Mouse (Mus musculus) thymus, postnatal 36 days (tissue): ENCODE data around the gene Cdc20.

Experiments used
- DNase-seq, 2 experiments: peaks; one replicate each; pipeline ENCODE4 v3.0.0; 2022; ENCODE audit warnings: mixed read lengths in 2 of 2

Gene Cdc20

DNA sequence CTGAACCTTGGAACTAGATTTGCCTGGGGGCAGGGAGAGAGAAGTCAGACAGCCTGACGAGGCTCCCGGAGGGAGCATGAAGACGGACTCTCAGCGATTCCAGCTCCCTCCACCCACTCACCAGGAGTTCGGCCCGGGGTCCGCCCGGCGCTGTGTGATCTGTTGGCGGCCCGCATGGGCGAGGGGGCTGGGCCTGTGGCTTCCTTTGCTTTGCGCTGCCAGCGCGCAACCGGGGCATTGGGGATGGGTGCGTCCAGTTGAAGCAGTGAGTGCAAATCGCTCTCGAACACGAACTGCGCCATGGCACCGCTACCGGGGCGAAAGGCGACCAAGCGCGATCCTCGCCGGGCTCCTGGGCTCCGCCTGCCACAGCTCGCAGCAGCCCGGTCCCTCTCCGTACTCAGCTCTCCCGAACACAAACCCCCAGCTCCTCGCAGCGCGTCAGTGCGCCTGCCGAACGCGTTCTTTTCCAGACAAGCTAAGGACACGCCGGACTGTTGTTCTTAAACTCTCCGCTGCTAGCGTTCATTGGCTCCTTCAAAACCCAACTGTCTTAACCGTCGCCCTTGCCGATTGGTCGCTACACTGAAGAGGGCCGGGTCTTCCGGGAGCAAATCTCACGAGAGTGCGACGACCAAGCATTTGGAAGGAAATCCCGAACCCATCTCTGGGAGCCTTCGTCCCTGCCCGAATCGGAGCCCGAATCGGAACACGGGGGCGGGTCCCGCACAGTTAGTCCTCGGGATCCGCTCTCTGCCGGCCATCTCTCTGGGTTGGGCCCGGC is at the start of gene Cdc20:
Gene Cdc20, minus strand, starts transcription at position 533 of the 784 bp plus-strand sequence.
- DNase-seq, result peak; percentile 87 to 90

DNA sequence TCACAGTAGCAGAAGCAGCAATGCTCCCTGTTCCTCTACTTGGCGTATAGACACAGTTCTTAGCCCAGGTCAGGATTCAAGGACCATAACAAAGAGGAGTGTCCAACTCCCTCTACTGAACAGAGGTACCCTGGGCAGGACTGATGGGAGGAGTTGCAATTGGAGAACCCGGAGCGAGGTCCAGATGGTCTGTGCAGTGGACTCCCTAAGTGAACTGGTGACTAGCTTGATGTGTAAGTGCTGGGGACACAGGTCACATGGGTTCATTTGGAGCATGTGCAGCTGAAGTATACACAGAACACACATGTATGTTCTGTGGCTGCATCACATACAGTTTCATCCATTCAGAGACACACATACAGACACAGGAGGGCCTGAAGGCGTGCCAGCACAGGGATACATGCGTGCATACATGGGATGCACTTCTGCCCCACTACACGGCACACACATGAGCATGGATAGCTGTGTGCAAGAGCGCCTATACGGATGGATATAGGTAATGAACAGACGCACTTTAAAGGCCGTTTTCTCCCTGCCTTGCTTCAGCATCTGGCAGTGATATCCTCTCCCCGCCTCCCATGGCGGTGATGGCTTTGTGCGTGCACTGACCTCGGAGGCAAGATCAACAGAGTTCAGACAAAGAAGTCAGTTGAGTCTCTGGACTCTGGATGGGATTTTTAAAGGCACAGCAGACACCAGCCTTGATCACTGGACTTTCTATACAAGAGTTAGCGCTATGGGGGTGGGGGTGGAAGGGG is 39.8 kb upstream of the Cdc20 start:
- DNase-seq, result no peak

DNA sequence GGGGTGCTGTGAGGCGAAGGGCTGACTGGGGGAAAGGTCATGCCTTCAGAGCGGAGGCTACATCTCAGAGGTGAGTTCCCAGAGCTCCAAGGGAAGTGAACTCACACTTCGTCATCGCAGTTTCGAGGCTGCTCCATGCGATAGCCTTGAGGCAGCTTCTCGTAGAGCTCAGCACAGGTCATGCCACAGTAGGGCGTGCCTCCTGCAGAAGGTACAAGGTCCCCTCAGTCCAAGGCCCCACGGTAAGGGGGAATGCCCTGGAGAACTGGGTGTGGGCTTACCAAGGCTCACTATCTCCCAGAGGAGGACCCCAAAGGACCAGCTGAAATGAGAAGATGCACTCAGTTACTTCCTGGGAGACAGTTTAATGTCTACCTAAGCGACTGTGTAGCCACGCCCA is 35.5 kb upstream of the Cdc20 start:
- no peak for DNase-seq

DNA sequence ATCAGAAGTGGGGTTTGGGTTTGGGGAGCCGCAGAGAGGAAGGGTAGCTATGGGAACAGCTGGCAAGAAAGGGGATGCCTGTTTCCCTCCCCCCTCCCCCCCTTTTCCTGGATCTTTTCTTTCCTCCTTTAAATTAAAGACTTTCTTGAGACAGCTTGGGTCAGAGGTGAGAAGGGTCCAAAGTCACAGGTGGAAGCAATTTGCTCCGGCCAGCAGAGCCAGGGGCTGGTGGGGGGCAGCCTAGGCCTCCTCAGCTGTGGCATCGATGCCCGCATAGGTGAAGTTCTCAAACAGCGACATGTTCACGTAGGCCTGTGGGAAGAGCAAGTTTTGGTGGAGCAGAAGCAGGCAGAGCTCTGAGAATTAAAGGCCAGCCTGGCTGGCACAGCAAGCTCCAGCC is 34.1 kb upstream of the Cdc20 start:
- no peak for DNase-seq

DNA sequence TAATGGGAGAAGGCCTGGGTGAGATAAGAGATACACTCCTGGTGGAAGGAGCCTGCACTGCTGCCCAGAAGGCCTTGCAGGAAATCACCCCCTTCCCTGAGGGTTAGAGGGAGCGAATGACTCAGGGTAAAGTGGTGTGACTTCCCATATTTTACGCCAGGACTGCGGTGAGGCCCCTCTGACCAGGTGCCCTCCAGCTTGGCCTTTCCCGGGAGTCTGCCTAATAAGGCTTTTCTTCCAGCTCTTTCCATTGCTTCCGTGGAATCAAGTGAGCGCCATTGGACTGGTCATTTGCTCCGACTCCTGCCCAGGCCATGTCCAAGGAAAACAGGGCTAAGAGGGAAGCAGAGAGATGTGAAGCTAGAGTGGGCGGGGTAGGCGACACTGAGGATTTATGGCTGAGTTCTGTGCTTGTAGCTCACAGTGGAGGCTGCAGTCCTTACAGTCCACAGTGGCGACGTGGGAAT is 28.6 kb upstream of the Cdc20 start:
- no peak for DNase-seq

DNA sequence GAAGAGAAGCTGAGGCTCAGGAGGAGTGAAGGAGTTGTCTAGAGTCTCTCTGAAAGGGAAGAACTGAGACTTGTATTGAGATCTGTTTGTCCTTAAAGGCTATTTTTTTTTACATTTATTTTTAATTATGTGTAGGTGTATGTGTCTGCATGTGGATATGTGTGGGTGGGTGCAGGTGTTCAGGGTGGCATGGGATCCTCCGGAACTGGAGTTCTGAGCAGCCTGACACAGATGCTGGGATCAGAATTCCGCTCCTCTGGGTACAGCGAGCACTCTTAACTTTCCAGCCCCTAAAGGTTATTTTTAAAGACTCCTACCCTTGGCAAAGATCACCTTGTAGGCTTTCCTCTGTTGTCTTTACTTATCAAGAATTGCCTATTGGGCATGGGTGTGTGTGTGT is 27.8 kb upstream of the Cdc20 start:
- DNase-seq, result no peak

DNA sequence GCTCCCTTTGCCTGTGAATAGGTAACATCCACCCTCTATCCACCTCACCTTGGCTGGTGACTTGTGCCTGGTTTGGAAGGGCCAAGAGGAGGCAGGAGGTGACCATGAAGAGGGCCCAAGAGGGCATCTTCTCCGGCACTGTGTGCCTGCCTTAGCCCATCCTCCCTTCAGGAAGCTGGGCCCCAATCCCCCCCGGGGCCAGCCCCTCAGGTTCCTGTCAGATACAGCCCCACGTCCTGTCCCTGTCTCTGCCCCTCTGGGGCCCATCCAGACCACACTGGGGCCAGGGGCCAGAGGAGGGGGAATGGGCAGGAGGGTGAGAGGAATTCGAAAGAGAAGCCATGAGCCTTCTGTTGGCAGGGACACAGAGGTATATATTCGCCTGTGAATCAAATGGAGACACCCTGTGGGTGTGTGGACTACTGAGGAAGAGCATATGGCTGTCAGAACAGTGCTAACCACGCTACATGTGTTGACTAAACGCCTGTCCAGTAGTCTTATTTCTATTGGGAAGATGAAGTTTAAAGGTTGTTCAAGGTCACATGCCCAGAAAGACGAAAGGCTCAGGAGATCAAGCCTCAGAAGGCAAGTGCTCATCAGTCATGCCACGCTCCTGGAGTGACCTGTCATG is 20.3 kb upstream of the Cdc20 start, which contains the start of gene Mpl:
Gene Mpl, minus strand, starts transcription at position 169 of the 631 bp plus-strand sequence.
- no peak for DNase-seq

DNA sequence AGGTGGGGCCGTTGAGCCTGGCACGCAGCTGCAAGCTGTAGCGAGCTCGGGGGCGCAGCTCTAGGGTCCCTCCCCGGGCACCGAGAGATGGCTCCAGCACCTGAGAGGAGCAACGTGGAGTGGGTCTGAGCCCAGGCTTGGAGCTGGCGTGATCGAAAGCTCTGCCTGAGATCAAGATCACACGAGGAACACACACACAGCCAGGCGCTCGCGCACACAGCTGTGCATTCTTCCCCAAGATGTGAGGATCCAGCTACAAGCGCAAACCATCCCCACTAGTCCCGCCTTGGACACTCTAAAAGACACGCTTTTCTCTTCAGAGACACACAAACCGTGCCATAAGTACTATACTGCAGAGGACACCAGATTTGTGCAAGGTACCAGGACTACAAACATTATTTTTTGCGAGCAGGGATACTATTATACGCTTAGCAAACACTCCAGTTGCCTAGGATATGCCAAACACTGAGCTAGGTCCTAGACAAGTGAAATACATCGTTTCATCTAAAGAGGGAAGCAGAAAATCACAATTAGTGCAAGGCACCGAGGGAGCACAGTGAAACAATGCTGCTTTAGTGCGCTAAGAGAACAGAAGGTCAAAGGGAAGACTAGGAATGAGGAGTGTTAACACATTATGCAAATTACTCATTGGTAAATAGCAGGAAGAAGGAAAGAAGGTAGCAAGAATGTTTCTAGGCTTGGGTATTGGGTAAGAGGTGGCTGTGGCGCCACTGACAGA is 9.4 kb upstream of the Cdc20 start:
- DNase-seq, result no peak

DNA sequence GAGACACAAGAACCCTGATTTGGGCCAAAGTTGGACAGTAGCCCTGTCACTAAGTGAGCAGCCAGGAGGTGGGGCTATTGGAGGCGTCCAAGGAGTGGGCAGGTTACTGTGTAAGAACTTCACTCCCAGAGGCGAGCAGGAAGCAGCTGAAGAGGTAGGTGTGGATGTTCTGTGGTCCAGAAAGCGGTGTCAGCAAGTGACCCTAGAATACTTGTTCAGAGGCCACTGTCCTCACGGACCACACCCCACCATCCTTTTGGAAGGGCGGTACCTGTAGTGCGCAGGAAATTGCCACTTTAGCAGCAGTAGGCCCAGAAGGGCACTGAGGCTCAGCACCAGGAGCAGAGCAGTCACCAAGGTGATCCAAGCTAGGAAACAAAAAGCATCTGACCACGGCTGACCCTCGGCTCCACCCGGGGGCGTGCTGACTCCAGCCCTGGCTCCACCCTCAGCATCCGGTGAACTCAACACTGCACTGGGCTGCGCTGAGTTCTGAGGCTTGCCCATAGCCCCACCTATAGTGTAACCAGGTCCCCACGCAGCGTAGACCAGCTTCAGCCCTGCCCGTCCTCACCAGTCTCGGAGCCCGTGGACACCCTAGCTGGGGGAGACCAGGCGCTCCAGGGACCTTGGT is 8.7 kb upstream of the Cdc20 start:
- no peak for DNase-seq

DNA sequence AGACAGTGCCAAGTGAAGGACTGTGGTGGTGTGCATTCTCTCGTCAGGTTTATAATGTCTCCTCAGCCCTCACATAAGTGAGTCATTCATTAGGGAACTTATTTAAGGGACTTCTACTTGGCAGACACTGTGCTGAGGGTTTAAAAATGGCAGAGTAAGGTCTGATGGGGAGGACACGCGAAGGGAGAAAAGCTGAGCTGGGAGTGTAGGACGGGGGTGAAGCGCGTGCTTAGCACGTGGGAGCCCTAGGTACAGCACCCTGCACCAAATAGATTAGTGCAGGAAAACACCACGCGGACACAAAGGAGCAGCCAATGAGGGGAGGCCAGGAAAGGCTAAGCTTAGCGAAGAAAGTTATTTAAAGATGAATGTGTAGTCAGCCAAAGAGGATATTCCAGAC is 7.9 kb upstream of the Cdc20 start:
- no peak for DNase-seq

DNA sequence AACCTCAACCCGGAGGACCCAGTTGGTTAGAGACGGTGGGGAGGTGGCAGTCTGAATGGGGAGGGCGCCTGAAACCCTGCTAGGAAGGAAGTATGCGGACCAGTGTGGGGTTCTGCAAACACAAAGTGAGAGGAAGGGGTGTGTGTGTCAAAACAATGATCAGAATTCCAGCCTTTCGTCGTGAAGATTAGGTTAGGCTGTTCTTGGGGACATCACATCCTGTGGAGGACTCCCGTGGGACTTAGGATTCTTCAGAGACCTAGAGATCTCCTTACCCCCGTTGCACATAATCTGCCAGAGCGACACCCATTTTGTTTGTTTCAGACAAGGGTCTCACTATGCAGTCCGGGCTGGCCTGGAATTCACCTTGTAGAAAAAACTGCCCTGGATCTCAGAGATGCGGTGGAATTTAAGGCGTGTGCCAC is 689 bp upstream of the Cdc20 start:
- DNase-seq, result peak; percentile 52 to 58

DNA sequence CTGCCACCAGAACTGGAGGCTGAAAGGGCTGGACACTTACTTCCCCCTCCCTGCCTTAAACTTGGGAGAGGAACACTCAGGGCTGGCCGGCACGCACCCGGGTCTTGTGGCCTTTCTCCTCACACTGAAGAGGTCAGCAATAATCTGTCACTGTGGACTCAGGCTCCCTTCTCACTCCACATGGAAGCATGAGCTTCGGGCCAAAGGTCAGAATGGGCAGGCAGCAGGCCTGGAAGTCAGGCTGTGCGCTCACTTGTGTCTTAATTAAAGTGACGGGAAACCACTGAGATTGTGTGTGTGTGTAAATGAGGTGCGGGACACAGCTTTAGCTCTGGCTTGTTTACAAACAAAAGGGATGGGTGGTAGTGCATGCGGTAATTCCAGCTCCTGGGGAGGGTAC is 4.8 kb downstream of the Cdc20 start:
- DNase-seq, result no peak

DNA sequence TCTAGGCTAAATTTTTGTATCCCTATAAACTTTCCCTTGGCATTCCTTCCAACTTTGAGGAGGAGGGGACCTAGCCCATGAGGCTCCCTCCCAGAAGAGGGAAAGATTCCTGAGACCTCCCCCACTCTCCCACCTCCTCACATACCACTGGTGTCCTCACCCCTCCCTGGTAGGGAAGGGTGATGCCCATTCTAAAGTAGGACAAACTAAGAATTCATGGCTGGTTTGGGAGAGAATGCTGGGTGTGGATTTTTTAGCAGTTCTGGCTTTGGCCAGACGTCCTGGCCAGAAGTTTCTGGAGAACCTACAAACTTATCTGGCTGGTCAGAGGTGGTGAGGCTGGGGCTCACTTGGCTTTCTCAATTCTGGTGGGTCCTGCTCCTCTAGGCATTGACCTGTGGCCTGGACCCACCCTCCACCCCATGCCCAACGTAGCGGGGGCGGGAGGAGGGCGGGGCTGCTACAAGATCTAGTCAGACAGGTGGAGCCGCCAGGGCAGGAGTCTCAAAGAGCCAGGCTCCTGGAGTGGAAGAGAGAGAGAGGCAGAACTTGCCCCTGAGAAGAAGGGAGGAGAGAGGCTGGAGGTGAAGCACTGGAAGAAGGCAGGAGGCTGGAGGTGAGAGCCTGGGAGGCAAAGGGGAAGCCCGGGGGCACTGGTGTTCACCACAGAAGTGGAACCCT is 7.8 kb downstream of the Cdc20 start:
- no peak for DNase-seq

DNA sequence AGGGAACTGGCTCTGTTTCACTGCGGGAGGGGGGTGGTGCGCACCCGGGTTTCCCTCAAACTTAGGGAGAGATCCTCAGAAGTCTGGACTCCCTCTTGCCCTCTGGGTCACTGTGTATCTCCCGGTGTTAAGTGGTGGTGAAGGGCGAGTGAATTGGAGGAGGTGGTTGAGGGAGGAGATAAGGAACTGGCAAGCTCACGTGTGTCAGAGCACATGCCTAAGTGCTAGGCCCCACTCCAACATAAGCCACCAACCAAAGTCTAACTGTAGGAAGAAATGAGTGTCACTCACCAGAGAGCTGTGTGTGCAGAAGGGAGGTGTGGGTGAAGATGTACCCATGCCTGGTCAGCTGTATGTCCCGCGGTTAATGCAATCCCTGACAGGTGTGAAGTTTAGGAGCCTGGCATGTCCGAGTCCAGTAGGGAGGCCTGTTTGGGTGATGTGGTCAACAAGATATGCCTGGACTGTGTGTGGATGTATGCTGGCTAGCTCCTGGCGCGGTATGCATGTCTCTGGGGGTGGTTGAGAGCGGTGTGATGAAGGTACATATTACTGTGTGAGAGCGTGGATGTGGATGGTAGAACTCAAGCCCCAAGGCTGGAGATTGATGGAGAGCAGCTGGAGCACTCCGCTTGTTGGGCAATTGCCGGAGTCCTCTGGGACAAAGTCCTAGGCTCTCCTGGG is 8.5 kb downstream of the Cdc20 start:
- DNase-seq, result no peak

DNA sequence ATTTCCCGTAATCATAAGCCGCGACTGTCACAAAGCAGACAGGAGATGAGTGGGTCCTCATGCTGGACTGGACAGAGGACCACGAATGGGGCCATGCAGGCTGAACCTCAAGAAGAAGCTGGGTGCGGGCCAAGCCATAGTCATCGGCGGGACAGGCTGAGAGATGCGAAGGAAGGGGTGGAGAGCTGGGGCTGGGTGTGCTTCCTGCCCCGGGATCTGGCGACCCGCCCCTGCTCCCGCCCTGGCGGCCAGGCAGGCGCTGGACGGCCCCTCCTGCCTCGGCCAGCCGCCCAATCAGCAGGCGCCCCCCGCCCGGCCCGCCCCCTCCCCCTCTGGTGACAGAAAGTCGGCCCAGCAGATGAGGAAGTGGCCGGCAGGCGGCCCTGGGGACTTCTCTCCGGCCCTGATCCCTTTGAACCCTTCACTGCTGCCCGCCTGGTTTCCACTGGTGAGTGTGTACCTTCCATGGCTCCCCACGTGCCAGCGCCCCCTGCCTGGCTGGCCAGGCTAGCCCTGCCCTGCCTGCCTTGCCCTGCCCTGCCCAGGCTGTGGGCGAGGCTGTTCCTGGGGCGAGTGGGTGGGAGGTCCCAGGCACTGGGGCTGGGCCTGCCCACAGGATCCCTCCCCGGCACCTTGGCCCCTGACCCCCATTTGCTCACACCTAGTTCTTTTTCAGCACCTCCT is 9.2 kb downstream of the Cdc20 start, which contains the start of gene Elovl1:
Gene Elovl1, plus strand, starts transcription at position 326 of the 684 bp plus-strand sequence.
- DNase-seq, result peak; percentile 77 to 86

DNA sequence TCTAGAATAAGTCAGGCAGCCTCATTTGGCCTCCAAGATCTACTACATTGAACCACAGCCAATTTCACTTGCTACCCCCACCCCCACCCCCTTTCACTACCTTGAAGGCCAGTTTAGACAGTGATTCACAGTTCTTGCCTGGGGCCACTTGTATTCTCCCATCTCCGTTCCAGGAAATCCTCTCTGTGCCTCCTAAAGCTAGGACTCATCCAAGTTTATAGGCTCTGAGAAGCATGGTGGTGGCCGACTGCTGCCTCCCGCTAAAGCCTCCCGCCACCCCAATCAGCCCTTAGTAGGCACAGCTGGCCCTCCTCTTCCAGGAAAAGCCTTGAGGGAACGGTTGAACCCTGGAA is 9.8 kb downstream of the Cdc20 start:
- DNase-seq, result no peak

DNA sequence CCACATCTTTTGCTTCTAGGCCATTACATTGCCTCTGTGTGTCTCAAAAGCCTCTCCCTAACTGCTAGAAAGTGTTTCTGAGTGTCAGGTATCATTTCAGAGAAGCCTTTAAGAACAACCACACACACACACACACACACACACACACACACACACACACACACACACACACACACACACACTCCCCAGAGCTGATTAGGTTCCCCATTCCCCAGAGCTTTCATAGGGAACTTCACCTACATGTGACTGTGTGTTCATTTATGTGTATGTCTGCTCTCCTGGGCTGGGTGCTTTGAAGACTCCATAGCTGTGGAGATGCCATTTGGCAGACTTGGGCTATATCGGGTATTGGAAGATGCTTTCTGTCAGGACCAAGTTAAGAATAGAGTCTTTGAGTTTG is 11.8 kb downstream of the Cdc20 start:
- DNase-seq, result no peak

DNA sequence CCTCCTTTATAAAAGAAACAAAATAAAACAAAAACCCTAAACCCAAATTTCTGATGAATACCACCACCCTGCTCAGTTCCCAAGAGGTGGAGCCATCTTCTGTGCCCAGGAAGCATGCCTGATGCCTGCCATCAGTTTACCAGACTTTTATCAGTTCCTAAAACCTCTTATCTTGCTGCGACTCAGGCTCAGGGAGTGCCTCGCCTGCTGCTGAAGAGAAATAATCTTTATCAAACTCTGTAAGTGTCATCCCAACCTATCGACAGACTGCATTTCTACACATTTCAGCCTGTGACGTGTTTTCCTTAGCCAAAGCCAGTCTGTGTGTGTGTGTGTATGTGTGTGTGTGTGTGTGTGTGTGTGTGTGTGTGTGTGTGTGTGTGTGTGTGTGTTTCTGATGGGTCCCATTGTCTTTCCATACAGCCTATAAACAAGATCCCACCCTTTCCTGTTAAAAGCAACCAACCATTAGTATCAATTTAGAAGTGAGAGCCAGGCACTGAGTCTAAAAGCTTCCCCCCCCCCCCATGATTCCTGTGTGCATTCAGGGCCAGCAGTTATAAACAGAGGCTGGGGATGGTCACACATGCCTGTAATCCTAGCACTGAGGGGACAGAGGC is 12.5 kb downstream of the Cdc20 start:
- DNase-seq, result no peak

DNA sequence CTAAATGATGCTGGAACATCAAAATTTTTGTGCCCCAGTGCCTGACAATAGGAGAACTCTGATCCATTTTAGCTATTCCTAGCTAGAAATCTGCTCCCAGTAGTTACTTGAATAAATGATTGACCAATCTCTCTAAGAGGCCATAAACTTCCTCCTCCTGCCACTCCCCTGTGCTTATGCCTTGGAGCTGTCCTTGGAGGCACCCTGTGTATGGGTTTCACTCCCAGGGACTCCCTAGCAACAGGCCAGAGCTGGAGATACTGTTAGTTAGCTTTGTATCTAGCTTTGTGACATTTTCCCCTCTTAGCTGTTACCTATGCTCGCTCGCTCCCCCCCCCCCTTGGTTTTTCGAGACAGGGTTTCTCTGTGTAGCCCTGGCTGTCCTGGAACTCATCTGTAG is 15.8 kb downstream of the Cdc20 start:
- DNase-seq, result no peak
